Mouse (Mus musculus) T-helper 2 cell (primary cell): Measurements from ENCODE around the gene B4galt1.

Experiments used
- in situ Hi-C: fragments of 300-600 bp; cut with MboI, MseI; formaldehyde crosslinking; loops from one replicate; pipeline ENCODE4 v1.15.1; 2025; ENCODE audit warnings: high pct_unique_total_duplicates

B4galt1 gene

DNA sequence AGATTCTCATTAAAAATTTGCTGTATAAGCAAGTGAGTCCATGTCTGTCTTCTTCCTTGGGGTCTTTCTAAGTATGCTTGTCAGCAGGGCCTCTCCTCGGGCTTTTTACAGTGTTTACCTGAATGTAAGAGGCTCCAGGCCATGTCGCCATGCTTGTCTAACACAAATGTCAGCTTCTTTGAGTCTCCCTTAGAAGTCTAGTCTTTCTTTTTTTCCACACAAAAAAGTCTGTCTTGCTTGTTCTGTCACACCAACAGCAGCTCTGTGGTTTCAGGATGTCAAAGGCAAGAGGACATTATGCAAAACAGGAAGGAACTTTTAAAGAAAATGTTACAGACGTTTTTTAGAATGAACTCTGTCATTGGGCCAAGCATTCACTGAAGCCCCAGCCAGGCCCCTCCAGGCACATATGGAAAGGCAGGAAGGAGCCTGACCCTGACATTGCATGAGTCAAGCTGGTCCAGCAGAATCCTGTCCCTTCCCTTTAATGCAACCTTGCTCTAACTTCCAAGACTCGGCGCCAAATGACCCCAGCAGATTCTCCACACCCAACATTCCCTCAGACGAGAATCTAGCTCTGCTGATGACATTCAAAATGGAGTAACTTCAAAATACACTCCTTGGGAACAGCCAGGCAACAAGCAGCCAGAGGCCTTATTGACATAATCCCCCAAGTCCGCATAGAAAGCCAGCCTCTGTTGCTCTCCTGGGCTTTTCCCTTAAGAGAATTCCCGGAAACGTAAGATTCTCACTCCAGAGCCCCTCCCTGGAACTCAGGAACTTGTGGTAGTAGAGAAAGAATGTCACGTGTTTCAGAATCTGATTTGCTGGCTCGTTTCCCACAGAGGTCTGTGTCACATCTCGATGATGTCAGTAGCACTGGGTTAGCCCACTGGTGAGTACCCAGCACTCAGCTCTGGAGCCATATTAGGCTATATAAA, 8.7 kb downstream of the B4galt1 start:
- in situ Hi-C loops = loop anchor here (10.0 kb wide), 1 partner anchor 870 kb away; the partner anchor contains the start of gene Rpp25l

DNA sequence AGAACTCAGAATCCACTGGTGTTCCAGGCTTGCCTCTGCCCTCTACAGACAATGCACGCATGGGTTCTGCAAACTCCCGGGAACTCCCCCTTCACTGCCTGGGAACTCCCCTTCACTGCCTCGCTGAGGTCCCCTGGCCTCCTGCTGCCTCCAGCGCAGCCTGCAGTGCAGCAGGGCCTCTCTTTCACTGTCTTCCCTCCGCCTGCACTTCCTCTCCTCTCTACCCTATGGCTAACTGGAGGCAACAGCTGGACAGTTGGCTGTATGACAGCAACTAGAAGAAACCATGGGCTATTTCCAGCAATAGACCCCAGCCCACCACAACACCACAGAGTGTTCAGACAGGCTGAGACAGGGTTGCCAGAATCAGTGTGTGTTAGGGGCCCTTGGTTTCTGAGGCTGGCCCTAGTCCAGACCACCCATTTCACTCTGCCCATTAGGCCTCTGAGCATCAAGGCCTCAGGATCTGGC, 9.5 kb downstream of the B4galt1 start:
- in situ Hi-C loops = loop anchor here (10.0 kb wide), 1 partner anchor 871 kb away; the partner anchor contains the start of gene Rpp25l

DNA sequence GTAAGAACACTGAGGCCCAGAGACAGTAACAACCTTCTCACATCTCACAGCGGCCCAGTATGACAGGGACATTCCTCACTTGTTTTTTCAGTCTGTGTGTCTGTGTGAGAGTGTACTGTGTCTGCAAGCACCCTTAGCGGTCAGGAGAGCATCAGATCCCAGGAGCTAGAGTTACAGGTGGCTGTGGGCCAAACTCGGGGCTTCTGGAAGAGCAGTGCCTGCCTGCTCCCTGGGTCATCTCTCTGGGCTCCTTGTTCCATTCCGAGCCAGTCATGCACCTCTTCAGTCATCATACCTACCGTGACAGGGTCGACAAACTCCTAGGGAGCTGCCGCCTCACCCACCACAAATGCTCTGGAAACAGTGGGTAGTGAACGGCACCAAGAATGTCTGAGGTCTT, 10.1 kb downstream of the B4galt1 start:
- in situ Hi-C loops = loop anchor here (10.0 kb wide), 1 partner anchor 871 kb away; the partner anchor contains the start of gene Rpp25l

DNA sequence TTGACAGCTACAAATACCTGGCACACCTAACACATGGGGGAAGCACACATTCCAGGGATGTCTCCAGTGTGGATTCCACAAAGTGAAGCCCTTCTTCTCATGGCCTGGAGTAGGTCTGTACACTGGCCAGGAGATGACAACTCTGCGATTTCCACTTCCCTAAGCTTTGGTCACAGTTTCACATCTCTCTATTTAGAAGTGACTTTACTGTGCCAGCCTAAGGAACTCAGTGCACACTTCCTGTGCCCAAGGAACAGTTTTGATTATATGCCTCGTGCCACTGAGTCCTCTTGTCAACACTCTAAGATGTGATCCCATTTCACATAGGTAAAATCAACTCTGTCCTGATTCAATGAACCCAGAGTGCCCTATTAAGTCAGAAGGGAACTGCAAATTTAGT, 13.4 kb downstream of the B4galt1 start:
- in situ Hi-C loops = loop anchor here (10.0 kb wide), 1 partner anchor 874 kb away; the partner anchor contains the start of gene Rpp25l

DNA sequence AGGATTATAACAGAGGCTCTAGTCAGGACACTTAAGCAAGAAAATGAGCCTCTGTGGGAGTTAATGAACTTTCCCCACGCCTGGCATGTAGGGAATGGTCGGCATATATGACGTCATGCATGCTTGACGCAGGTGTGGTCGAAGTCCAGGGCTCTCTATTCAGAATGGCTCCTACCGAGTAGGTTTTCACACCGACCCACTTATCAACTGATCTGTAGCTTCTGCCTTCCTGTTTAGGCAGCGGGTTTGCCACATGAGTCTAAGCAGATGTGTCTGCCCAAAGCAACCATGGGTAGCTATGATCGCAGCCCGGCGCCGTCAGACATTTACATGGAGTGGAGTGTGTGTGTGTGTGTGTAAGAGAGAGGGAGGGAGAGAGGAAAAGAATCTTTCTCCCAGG, 14.6 kb downstream of the B4galt1 start:
- in situ Hi-C loops = no loop called here

DNA sequence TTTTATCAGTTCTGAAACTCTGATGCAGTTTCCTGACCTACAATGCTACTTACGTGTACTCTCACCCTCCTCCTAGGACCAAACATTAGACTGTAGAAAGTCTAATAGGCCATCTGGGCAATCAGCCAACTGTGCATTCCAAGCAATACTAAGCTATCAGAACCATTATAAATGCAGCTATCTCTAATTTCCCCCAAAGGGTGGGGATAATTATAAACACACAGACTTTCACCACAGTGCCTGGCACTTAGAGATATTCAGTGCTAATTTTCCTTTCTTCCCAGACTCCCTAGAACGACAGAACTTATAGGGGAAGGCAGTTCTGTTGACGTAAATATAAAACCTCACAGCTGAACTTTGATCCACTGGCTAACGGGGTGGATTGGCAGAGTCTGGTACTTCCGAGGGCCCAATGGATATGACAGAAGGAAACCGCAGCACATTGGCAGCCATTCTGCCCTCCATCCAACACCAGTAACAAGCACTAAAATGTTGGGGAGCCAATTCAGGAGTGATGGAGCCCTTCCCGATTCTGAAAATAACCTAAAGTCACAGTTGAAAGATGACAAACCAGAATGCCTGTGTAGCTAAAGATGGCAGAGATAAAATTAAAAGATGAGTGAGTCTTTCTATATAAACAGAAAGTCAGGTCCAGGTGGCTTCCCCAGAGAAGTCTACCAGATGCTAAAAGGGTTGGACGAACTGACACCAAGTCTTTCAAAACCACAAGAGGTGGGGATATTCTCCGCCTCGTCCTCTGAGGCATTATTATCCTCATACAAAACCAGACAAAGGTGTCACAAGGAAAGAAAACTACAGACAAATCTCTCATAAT, 16.1 kb downstream of the B4galt1 start:
- in situ Hi-C loops = no loop called here

DNA sequence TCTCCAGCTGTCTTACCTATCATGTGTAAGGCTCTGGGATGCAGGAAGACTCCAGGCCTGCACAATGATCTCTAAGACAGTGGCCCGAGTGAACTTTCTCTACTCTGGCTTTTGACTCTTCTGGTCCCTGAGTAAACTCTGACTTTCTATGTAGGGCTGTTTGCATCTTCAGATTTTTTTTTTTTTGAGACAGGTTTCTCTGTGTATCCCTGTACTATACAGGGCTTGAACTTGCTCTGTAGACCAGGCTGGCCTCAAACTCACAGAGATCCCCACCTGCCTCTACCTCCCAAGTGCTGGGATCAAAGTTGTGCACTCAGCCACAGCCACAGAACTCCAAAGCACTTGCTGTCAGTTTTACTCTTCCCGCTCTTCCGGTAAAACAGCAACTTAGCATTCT, 16.8 kb downstream of the B4galt1 start:
- in situ Hi-C loops = no loop called here

DNA sequence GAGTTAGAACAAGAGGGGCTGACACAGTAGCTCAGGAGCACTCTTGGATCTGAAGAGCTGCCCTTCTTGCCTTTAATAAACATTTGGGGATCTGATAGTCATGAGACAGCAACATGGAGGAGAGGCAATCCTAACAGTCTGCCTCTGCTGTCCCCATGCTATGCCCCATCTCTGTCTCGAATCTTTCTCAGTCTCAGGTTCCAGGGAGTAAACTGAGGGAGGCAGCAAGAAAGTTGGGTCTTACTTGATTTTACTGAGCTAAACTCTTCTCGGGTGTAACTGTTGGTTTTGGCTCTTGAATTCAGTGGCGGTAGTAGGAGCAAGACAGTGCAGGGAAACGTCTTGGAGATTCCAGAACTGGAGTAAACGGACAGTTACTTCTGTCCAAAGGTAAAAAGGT, 18.9 kb downstream of the B4galt1 start:
- in situ Hi-C loops = no loop called here

DNA sequence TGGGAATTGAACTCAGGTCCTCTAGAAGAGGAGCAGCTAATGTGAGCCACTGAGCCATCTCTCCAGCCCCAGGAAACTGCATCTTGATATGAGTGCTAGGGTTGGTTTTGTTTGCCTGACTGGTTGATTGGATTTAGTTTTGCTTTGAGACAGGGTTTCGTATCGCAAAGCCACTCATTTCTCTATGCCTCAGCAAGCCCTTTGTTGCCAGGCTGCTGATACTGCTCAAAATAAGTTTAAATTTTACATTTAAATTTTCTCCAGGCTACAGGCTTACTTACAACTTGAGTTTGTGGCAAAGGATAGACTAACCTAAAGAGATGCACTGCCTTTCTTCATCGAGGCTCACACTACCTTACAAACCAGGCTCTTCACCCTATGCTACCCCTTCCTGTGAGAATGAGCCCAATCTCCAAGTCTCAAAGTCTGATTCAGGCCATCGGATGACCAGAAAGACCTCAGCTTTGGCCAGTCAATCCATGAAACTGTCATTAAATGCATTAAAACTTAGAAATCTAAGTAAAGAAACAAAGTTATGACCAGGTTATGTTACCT, 19.5 kb downstream of the B4galt1 start:
- in situ Hi-C loops = no loop called here

DNA sequence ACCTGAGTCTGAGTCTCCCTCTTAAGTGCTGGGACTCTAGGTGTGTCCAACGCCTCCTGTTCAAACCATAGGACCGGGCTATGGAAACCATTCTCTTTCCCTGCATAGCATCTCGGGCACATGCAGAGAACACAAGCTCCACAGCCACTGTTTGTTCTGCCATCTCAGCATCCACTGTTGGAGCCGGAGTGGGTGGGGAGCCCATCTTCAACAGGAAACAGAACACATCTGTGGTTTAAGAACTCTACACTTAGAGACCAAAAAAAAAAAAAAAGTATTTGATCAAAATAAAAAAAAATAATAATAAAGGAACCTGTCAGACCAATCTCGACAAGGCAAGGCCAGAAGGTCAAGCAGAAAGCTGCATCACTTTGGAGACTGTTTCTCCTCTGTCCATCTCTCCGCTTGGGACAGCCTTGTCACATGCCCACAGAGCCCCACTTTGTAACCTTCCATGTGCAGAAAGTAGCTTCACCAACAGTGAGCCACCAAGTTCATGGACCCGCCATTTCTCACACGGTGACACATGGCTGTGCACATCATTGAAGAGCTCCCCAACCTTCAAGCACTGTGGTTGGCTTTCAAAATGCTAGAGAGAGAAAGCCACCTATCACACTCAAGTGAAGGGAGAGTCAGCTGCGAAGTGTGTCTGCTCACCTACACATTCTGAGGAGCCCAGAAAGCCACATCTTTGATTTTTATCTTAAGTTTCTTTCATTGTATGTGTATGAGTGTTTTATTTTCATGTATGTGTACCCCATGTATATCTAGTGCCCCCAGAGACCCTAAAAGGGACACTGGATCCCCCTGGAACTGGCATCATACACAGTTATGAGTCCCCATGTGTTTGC, 20.2 kb downstream of the B4galt1 start:
- in situ Hi-C loops = no loop called here

DNA sequence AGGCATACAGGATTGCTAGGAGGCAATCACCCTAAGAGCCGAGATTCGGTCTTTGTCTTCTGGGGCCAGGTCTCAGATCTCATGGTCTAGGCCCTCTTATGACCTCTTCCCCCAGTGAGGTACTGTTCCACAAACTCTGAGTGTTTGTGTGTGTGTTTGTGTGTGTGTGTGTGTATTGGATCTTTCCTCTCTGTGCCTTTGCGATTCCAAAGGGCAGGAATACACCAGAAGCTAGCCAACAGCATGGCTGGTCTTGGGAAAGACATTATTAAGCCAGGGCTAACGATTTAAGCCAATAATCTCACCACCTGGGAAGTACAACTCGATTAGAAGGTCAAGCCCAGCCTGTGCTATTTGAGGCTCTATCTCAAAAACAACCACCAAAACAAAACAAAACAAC, 23.3 kb downstream of the B4galt1 start:
- in situ Hi-C loops = no loop called here

DNA sequence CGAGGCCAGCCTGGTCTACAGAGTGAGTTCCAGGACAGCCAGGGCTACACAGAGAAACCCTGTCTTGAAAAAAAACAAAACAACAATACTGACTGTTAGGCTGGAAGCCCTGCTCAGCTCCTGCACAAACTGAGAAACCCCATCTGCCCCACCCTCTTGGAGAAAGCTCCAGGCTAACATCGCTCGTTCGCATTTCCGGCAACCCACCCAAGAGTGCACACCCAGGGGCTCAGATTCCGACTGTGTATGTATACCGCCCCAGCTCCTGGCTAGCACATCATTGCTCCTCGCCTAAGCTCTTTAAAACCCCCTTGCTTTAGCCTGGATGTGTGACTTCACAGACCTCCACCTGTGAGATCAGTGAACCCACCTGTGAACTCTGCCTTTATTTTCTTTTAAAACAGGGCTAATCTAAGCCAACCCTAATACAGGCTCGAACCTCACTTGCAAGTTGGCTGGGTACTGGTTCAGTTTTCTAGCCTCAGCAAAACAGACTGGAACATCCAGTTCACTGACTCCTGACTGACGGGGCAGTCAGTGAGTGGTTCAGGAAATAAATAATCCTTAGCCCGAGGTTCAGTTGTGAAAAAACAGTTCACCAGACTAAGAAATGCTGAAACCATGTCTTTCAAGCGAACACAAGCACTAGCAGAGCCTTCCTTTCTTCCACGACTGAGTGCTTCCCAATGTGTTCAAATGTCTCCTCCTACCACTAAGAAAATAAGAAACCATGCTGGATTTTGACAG, 24.0 kb downstream of the B4galt1 start:
- in situ Hi-C loops = no loop called here

DNA sequence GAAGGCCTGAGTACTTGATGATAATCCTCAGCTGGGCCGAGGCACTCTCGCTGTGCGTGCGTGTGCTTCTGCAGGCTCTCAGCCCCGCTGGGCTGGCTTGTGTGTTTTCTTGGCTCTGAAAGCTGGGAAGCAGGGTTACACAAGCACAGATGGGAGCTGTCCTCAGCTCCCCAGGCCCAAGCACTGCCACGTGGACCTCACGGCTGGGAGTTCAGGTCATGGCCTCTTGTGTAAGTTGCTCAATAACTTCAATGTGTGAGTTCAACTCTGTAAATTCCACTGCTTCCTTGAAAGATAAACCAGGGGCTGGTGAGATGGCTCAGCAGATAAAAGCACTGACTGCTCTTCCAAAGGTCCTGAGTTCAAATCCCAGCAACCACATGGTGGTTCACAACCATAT, 24.9 kb downstream of the B4galt1 start:
- in situ Hi-C loops = no loop called here

DNA sequence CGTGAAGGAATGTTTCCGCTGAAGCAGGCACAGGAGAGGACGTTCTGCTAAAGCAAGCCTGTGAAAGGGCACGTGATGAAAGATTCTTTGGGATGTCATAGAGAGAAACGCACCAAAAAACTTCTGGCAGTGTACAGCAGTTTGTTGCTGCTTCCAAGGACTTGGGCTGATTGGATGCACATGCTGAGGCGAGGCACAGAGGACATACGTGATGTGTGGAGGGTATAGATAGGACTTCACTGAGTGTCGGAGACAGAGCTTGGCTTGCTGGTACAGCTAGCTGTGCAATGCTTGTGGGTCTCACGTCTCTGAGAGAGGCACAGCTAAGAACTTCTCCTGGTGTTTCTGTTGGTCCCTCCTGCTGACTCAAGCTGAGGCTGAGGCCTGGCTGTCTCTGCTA, 25.9 kb downstream of the B4galt1 start:
- in situ Hi-C loops = no loop called here

DNA sequence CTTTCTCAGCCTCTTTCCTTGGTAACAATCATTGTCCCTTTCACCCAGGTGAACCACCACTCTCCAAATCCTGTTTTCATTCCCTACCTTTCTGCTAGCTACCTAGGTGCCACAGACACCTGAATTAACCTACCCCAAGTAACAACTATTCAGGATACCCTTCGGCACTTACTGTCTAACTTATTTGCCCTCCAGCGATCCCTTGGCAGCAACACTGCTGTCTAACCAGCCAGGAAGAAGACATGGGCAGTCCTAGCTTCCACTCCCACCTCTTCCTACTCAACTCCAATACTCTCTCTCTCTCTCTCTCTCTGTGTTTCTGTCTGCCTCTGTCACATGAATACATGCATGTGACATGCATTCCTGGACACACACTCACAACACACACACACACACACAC, 27.0 kb downstream of the B4galt1 start:
- in situ Hi-C loops = no loop called here

DNA sequence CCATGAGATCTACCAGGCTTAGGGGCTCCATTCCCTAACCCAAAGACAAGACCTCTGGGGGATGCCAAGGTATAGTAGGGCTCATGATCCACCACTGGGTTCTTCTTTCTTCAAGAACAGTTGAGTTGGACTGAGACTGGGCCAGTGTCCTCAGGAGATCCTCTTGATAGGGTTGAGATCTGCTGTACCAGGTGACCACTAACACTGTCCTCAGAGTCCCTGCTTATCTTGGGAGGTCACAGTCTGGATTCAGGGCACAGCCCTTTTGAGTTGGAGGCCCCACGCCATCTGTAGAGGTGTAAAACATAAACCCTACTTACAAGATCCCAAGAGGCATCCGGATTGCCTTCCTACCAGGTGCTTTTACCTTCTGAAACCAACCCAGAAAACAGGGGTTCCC, 27.8 kb downstream of the B4galt1 start:
- in situ Hi-C loops = no loop called here

DNA sequence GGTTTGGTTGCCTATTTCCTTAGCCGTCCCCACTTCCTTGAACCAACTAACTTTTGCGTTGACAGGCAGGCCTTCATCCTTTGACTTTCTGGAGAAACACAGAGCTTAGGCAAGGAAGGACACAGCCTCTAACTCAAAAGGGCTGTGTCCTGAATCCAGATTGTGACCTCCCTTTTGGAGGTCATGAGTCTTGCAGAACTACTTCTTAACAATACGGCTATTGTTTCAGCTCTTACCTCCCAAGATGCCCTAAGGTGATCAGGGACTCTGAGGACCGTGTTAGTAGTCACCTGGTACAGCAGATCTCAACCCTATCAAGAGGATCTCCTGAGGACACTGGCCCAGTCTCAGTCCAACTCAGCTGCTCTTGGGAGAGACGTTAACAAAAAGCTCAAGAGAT, 28.7 kb downstream of the B4galt1 start:
- in situ Hi-C loops = no loop called here

DNA sequence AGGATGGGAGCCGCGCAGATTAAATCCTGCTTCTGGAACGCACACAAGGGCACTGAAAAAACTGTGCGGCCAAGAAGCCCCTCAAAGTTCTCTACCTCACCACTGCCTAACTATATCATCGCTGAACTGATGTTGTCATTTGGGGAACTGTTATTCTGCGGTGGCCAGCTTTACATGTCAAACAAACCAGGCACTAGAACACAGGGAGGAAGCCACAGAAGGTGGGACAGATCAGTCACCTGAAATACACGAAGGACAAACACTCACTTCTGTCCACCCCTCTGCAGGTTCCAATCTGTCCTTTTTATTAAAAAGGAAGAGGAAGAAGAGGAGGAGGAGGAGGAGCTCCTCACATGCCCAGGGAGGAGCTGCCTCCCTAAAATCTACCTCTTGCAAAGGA, 29.3 kb downstream of the B4galt1 start:
- in situ Hi-C loops = no loop called here

DNA sequence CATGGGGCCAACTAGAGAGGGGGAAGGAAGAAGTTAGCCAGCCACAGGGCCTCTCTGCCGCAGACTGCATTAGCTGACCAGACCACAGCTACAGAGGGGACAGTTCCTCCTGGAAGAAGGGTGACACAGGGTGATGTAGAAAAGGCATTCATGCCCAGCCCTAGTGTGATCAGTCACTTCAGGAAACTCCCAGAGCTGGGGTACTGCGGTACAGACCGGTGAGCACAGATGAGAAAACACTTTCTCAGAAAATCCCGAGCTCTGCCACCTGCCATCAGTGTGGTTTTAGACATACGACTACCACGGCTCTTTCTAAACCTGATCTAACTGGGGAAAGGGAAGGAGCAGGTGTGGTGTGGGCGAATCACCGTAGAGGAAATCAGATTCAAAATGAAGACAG, 30.1 kb downstream of the B4galt1 start:
- in situ Hi-C loops = no loop called here

DNA sequence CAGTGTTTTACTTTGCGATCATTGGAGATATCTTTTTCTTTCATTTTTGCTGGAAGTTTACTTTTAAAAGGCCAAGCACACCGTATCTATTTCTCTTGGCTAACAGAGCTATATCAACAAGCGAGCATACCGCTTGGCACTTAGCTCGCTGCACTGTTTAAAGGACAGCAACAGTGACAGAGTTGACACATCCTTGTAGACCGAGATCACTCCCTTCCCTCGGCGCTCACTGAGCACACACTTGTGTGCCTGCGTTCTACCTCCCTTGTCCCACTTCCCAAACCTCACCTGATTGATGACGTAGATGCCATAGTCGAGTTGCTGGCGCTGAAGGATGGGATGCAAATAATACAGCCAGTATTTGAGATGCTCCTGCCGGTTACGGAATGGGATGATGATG, 30.7 kb downstream of the B4galt1 start:
- in situ Hi-C loops = no loop called here
